Mouse (Mus musculus) kidney, embryonic 15.5 days (tissue): ENCODE measurements around the gene Armc10. TPM values are rescaled to one million over a fixed set of nuclear protein-coding genes. Genes with fewer than 3 reads are reported as not detected.
"Not testable (repeated sequence)": the region's sequence is repeated elsewhere in the genome, so short reads cannot be mapped to it uniquely, and the experiment has no call there.

Experiments
- ATAC-seq: fragments of 200-750 bp; cut with Nextera tagmentation; replicated peaks from 2 replicates; pipeline ENCODE4 v1.8.0; 2017; ENCODE audit warnings: moderate TSS enrichment; ENCODE audit not compliant: low FRiP score
- H3K27ac ChIP-seq: fragments of 300-500 bp; sonication (generic); 2 replicates; pipeline ENCODE4 v1.5.1; 2015; ENCODE audit warnings: mild to moderate bottlenecking, inconsistent platforms
- H3K27me3 ChIP-seq: fragments of 300-500 bp; sonication (generic); 2 replicates; pipeline ENCODE4 v1.6.1; 2015; ENCODE audit warnings: inconsistent platforms
- H3K36me3 ChIP-seq: fragments of 300-500 bp; sonication (generic); 2 replicates; pipeline ENCODE4 v1.6.1; 2015; ENCODE audit warnings: inconsistent platforms
- H3K4me1 ChIP-seq: fragments of 300-500 bp; sonication (generic); 2 replicates; pipeline ENCODE4 v1.6.1; 2015; ENCODE audit warnings: inconsistent platforms
- H3K4me2 ChIP-seq: fragments of 300-500 bp; sonication (generic); 2 replicates; pipeline ENCODE4 v1.6.1; 2015; ENCODE audit warnings: moderate library complexity, mild to moderate bottlenecking, inconsistent platforms
- H3K4me3 ChIP-seq: fragments of 300-500 bp; sonication (generic); replicated peaks from 2 replicates; pipeline ENCODE4 v1.5.1; 2015; ENCODE audit warnings: mild to moderate bottlenecking, inconsistent platforms
- H3K9ac ChIP-seq: fragments of 300-500 bp; sonication (generic); 2 replicates; pipeline ENCODE4 v1.6.1; 2015; ENCODE audit warnings: mild to moderate bottlenecking, inconsistent platforms
- H3K9me3 ChIP-seq: fragments of 300-500 bp; sonication (generic); replicated peaks from 2 replicates; pipeline ENCODE4 v1.6.1; 2016; ENCODE audit warnings: inconsistent platforms
- WGBS: fragments of 180-500 bp; shearing (Covaris S2); methylation state at CpG from one replicate; pipeline ENCODE4 v1.1.7; 2015; ENCODE audit warnings: mixed read lengths; 5-methylcytosine and 5-hydroxymethylcytosine counted together
- polyA plus RNA-seq: library from polyadenylated mRNA; unstranded; fragments of >200 nt; fragmentation: Nextera tagmentation; extraction: Ambion mirVana; gene quantifications from 2 replicates; pipeline ENCODE4 v1.2.1, GENCODE M21; 2015

Gene Armc10
- polyA plus RNA-seq, 1 experiment from 2014 or later: 50.8 TPM

DNA sequence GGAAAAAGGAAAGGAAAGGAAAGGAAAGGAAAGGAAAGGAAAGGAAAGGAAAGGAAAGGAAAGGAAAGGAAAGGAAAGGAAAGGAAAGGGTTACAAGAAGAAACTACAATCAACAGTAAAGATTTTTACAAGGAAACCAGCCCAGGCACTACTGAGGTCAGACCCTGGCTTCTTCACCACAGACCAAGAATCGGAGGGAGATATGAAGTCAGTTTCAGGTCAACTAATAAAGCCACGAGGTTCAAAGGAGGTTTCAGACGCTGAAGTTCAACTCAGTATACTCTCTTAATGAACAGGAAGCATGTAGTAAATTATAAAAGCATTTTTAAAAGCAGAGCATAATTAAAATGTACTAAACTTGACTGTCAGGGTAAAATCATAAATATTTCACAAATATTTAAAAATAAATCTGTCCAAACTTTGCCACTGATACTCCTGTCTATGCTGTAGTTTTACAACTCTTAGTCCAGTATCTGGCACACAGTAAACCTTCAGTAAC, 47.8 kb downstream of the Armc10 start:
- H3K4me3 ChIP-seq: no peak overlapping the region
- H3K36me3 ChIP-seq: no peaks in the 10 kb centered on the region
- H3K9me3 ChIP-seq: no peaks in the 10 kb centered on the region
- no peak overlapping the region for H3K27ac ChIP-seq
- H3K9ac ChIP-seq: no peak overlapping the region
- peak; percentile 69; the same call in 1 of the 2 replicates for ATAC-seq
- H3K27me3 ChIP-seq: no peaks in the 10 kb centered on the region
- H3K4me1 ChIP-seq: peaks cover 10% of the 10 kb centered on the region; the same call in 1 of the 2 replicates
- WGBS: 37% methylated on average over 3 of the region's 3 CpGs
- H3K4me2 ChIP-seq: no peak overlapping the region

DNA sequence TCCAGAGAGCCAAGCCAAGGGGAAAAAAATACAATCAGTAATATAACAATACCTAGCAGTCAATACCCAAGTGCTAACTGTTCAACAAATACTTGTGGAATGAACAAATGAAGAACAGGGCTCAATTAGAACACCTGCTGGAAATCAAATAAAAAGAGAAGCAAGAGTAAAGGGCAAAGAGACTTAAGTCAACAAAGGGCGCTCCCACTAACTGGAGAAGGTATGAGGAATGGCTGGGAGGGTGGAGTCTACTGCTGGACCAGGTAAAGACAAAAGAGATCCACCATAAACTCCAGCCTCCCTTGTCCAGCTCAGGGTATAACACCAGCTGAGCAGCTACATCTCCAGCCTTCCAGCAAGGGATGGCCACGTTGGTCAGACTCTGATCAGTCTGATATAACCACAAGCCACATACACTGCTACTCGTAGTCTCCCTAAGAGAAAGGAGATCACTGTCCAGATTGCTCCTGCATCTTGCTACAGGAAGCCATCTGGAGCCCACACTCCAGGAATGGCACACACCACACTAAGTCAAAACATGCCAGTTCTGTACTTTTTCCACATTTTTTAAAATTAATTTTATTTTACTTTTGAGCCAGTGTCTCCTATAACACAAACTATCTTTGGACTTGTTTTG, 49.4 kb downstream of the Armc10 start:
- no peak for ATAC-seq
- 89% methylated on average over 3 of the region's 3 CpGs for WGBS

DNA sequence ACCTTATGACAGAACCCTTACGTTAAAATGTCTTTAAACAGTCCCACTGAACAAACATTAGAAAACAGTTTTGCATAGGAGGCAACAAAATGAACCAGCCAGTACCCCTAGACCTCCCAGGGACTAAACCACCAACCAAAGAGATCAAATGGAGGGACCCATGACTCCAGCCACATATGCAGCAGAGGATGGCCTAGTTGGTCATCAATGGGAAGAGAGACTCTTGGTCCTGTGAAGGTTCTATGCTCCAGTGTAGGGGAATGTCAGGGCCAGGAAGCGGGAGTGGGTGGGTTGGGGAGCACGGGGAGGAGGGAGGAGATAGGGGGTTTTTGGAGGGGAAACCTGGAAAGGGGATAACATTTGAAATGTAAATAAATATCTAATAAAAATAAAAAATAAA, 53.9 kb downstream of the Armc10 start:
- H3K27me3 ChIP-seq, H3K36me3 ChIP-seq, H3K27ac ChIP-seq, ATAC-seq, H3K9me3 ChIP-seq, H3K9ac ChIP-seq: not testable (repeated sequence)
- Histone ChIP-seq H3K4me1 (peaks cover 10% of the 10 kb centered on the region), H3K4me3 (peak overlapping the region; percentile 11; the same call in 1 of the 2 replicates), H3K4me2 (peak overlapping the region; percentile 43)
- 71% methylated on average over 3 of the region's 3 CpGs for WGBS

More for the DNA sequence above, 49.4 kb downstream of the Armc10 start:
- Histone ChIP-seq H3K9me3 (no peaks in the 10 kb centered on the region), H3K36me3 (no peaks in the 10 kb centered on the region), H3K4me3 (no peak overlapping the region), H3K9ac (no peak overlapping the region), H3K27me3 (no peaks in the 10 kb centered on the region), H3K4me1 (peaks cover 13% of the 10 kb centered on the region), H3K27ac (no peak overlapping the region), H3K4me2 (no peak overlapping the region)

DNA sequence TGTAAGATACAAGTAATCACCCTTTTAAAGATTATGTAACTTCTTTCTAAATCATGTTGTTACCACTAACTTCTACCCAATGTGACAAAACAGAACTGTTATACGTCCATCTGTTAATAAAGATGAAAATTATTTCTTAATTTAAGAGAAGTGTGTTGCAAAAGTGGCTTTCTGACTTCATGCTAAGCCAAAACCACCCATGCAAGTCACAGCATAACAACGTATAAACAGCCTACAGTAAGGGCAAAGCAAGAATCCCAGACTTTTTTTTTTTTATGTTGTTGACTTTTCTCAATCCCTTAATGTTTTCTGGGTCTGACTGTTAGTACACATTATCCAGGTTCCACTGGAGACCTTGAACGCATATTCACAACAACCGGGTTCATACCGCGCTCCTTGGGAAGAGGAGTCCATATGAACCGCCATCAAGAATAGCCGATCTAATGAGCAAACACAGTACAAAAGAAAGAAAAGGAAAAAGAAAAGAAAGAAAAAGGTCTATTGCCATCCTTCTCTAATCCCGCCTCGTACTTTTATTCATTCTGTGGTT, 54.7 kb downstream of the Armc10 start:
- Histone ChIP-seq H3K27ac (peak overlapping the region; percentile 82; the same call in 1 of the 2 replicates), H3K9me3 (no peaks in the 10 kb centered on the region), H3K4me1 (peaks cover 10% of the 10 kb centered on the region), H3K9ac (peak overlapping the region; percentile 48), H3K36me3 (no peaks in the 10 kb centered on the region), H3K4me3 (peak overlapping the region; percentile 55), H3K27me3 (no peaks in the 10 kb centered on the region), H3K4me2 (peak overlapping the region; percentile 77)
- ATAC-seq: no peak
- 14% methylated on average over 10 of the region's 10 CpGs for WGBS

DNA sequence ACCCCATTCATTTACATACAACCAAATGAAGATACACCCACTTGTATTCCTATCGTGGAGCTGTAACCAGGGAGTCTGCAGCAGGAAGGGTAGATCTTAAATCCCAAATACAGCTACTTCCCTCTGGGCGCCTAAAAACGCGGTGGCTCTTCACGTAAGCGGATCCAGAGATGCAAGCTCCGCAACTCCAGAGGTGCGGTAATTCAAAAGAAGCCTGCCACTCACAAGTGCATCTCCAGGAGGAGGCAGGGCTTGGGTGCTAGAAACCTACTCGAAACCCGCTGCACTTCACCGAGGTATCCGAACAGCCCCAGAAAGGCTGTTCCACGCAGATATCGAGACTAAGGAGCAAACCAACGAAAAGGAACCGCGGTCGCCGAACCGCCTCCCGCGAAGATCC, 55.3 kb downstream of the Armc10 start:
- Histone ChIP-seq H3K4me2 (peak overlapping the region; percentile 77), H3K4me1 (peaks cover 10% of the 10 kb centered on the region), H3K36me3 (no peaks in the 10 kb centered on the region), H3K27me3 (no peaks in the 10 kb centered on the region), H3K27ac (peak overlapping the region; percentile 82), H3K9ac (peak overlapping the region; percentile 48), H3K9me3 (0 out of 2 replicates have a peak, but pooled peaks cover under 1% of the 10 kb centered on the region), H3K4me3 (peak overlapping the region; percentile 55)
- no peak; the same call in none of the 2 replicates for ATAC-seq
- 0% methylated on average over 22 of the region's 22 CpGs for WGBS

DNA sequence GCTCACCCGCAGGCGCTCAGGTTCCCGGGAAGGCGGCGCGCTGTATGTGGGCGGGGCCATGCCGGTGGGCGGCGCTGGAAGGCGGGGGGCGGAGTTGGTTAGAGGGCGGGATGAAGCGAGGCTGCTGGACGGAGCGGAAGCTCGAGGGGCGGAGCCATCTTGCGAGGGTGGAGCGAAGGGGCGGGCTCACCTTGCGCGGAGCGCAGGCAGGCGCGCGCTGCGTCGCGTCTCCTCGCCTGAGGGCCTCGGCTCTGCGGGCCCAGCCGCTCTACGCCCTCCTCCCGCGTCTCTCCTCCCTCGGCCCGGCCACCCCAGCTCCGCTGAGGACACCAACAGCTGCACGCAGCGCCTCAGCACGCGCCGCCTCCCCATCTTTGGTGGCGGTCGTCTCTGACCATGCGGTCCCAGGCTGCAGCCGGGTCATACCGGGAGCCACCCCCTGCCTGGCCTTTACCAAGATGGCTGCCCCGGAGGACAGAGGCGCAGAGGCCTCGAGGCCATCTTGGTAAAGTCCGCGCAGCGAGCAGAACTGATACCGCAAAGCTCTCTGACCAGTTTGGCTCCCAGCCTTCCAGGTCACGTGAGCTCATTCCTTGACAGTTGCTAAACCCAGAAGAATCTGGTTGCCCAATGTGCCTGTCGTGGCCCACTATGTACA, 55.9 kb downstream of the Armc10 start, which contains the start of gene Napepld:
Gene Napepld, minus strand, starts transcription at position 46 of the 658 bp plus-strand sequence.
- Histone ChIP-seq H3K27ac (peak within 1 kb of the TSS; percentile 92), H3K9me3 (0 out of 2 replicates have a peak, but pooled peaks cover 2% of the 10 kb centered on the region), H3K4me3 (peak within 1 kb of the TSS; percentile 55), H3K4me2 (peak within 1 kb of the TSS; percentile 77), H3K27me3 (no peaks in the 10 kb centered on the region), H3K9ac (peak within 1 kb of the TSS; percentile 60), H3K36me3 (no peaks in the 10 kb centered on the region), H3K4me1 (peaks cover 10% of the 10 kb centered on the region)
- under 1% methylated on average over 48 of the region's 59 CpGs for WGBS
- peak; percentile 99 for ATAC-seq

DNA sequence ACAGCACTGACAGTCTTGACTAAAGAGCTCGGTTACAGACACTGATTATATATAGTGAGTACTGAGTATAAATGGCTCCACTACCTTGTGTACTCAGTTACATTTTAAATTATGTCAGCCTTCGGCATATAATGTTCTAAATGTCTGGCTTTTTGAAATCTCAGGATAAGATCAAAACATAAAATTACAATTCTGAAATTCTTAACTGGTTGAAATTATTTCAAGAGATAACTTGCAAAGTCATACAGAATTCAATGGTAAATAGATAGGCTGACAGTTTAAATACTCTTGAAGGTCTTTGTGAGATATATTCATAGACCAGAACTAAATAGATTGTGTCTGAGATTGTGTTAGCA, 56.4 kb downstream of the Armc10 start:
- H3K9me3 ChIP-seq: 0 out of 2 replicates have a peak, but pooled peaks cover 2% of the 10 kb centered on the region
- H3K9ac ChIP-seq: peak overlapping the region; percentile 60; the same call in 1 of the 2 replicates
- peak overlapping the region; percentile 92 for H3K27ac ChIP-seq
- ATAC-seq: no peak
- WGBS: 56% methylated on average over 2 of the region's 2 CpGs
- H3K4me2 ChIP-seq: peak overlapping the region; percentile 77
- H3K4me1 ChIP-seq: peaks cover 6% of the 10 kb centered on the region
- H3K4me3 ChIP-seq: peak overlapping the region; percentile 55
- H3K36me3 ChIP-seq: no peaks in the 10 kb centered on the region
- H3K27me3 ChIP-seq: no peaks in the 10 kb centered on the region

DNA sequence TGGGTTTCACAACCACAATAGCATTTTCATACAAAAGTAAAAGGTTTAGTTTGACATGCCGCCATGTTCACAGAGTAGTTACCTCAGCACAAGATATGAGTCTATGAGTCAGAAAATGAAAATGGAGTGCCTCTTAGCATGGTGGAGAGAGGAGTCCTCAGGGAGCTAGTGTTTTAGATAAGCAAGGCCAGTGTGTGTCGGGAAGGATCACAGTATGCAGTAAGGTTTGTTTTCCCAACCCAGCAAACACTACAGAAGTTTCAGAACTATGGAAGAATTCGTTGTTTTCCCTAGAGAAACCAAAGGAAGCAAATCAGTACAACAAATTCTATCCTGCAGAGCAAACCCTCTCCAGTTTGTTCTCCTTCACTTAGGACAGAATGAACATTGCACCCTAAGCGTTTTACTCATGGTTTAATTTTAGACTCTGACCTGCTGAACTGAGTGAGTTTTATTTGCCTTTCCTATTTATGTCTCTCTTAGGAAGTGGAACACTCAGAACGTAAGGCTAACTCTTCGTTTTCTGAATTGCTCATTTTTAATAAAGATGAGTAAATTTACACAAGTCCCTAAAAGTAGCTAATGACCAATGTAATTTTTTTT, 57.4 kb downstream of the Armc10 start:
- ATAC-seq: no peak
- H3K4me3 ChIP-seq: no peak overlapping the region
- H3K4me2 ChIP-seq: no peak overlapping the region
- H3K36me3 ChIP-seq: no peaks in the 10 kb centered on the region
- no peak overlapping the region for H3K27ac ChIP-seq
- H3K9ac ChIP-seq: no peak overlapping the region
- H3K4me1 ChIP-seq: peaks cover 6% of the 10 kb centered on the region
- WGBS: 78% methylated on average over 6 of the region's 6 CpGs
- H3K9me3 ChIP-seq: 0 out of 2 replicates have a peak, but pooled peaks cover 2% of the 10 kb centered on the region
- no peaks in the 10 kb centered on the region for H3K27me3 ChIP-seq

DNA sequence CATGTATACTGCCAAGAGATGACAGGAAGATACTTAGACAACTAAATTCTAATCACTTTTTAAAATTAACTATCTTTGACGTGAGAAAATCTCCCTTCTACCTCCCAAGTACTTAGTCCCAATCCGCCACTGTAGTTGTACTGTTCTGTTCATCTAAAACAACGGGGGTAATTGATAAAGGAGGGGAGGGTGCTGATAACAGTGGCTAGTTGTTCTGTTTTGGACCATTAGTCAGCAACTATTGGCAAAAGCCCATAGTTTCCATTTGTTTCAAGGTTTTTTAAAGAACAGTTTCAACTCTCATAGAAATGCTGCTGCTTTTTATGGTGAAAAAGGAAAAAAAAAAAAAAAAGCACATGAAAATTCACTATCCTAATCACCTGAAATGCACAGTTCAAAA, 58.1 kb downstream of the Armc10 start:
- 86% methylated on average over 3 of the region's 3 CpGs for WGBS
- Histone ChIP-seq H3K27me3 (no peaks in the 10 kb centered on the region), H3K9me3 (0 out of 2 replicates have a peak, but pooled peaks cover 2% of the 10 kb centered on the region), H3K9ac (no peak overlapping the region), H3K4me3 (no peak overlapping the region), H3K4me2 (no peak overlapping the region), H3K27ac (no peak overlapping the region), H3K36me3 (no peaks in the 10 kb centered on the region), H3K4me1 (peaks cover 6% of the 10 kb centered on the region)
- ATAC-seq: no peak

DNA sequence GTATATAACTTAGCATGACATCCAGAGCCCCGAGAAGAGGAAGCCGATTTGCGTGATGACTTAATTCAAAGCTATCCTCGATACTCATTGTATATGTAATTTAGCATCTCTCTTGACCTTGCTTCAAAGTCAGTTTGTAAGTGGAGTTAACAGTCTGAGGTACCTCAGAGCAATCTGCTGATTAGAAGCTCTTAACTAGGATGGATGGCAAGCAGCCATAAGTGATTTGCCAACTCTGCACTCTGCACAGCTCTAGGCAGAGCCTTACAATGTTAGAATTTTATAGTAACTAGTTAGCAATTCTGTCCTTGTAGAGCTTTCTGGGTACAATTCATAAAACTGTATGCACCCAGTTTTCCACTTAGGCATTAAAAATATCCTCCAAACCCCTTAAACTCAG, 60.9 kb downstream of the Armc10 start:
- no peak overlapping the region for H3K4me2 ChIP-seq
- no peak for ATAC-seq
- no peaks in the 10 kb centered on the region; the same call in 1 of the 2 replicates for H3K27me3 ChIP-seq
- WGBS: 90% methylated on average over 4 of the region's 4 CpGs
- H3K4me3 ChIP-seq: no peak overlapping the region
- H3K9me3 ChIP-seq: 0 out of 2 replicates have a peak, but pooled peaks cover 2% of the 10 kb centered on the region
- no peaks in the 10 kb centered on the region for H3K36me3 ChIP-seq
- H3K9ac ChIP-seq: no peak overlapping the region
- H3K4me1 ChIP-seq: no peaks in the 10 kb centered on the region
- H3K27ac ChIP-seq: no peak overlapping the region

DNA sequence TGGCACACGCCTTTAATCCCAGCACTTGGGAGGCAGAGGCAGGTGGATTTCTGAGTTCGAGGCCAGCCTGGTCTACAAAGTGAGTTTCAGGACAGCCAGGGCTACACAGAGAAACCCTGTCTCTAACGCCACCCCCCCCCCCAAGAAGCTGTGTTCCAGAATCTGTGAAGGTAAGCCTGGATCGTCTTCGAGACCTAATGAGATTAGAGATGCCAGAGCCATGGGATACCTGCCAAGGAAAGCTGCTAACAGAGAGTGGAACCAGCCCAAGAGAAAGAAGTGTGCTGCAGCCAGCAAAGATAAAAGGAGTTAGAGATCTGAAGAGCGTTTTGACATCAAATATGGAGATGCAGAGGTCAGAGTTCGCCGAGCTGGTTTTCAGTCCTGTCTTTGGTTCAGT, 62.4 kb downstream of the Armc10 start:
- H3K9ac ChIP-seq, H3K36me3 ChIP-seq, H3K4me1 ChIP-seq, H3K27ac ChIP-seq, ATAC-seq, H3K4me3 ChIP-seq, H3K9me3 ChIP-seq, H3K27me3 ChIP-seq, H3K4me2 ChIP-seq: not testable (repeated sequence)
- 91% methylated on average over 8 of the region's 8 CpGs for WGBS
